Mouse (Mus musculus): ENCODE results near the gene Nr2e3.
"Not testable (repeated sequence)": the region's sequence is repeated elsewhere in the genome, so short reads cannot be mapped to it uniquely, and the experiment has no call there.

Nr2e3 gene

DNA sequence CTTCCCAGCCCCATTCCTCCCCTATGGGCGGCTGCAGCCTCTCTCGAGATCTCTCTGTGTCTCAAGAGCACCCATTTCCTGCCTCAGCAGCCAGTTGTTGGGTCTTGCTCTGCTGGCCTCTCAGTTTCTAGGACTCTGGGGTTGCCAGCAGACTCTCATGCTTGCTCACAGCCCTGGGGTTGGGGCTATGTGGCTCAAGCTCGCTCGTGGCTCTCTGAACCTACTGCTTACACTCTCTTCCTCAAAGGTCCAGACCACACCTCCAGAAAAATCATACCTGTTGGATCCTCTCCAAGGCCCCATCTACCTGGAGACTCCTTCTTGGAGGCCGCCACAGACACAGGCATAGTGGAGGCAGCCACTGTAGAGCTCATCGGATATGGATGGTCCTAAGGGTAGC lies 10.9 kb downstream of the Nr2e3 start:
- no peak for DNase-seq

DNA sequence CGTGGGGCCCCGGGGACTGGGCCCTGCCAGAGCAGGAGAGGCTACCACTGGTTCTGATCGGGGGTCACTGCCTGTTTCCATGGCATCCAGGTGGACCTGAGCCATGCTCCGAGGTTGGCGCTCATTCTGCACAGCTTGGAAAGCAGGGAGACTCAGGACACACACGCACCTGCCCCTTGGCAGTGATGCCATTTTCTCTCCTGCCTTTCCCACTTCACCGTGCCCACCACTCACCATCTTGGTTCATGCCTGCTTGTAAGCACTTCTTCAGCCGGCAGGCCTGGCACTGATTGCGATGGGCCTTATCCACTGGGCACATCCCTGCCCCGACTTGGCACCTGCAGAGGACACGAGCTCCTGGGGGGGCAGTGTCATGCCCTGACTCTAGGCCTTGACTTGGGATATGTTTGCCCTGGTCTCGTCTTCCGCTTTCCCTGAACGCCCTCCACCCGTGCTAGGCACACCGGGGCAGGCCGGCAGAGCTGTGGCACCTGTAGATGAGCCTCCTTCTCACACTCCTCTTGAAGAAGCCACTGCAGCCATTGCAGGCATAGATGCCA lies 11.7 kb downstream of the Nr2e3 start:
- no peak for DNase-seq

DNA sequence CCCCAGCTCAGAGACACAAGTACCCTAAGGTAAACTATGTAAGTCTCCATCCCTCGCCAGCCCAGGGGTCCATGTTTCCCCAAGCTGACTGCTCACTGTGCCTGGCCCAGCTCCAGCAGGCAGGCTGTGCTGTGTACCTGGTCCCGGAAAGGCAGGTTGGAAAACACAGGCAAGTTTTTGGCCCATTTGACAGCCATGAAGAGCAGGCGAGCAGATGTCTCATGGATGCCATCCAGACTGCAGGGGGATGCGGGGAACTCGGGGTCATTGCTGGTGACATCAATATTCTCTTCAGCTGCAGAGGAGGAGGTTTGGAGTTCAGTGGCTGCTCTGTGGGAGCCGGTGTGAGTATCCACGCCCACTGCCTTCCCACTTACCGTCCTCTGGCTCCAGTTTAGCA lies 12.2 kb downstream of the Nr2e3 start:
- DNase-seq = no peak

DNA sequence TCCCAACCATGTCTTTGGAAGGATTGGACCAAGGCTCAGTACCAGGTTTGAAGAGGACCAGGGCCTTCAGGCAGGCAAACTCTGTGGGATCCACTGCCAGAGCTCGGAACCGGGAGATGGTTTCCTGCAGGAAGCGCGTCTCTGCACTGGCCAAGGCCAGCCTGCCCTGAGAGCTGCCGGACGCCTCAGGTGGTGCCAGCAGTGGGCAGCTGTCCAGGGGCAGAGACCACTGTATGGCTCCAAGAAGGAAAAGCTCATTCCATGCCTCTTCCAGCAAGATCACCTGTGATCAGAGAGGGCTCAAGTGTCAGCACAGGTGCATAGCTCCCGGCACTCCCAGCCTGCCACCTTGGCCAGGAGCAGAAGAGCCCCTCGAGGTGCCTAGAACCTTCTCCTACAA lies 13.2 kb downstream of the Nr2e3 start:
- DNase-seq = no peak

DNA sequence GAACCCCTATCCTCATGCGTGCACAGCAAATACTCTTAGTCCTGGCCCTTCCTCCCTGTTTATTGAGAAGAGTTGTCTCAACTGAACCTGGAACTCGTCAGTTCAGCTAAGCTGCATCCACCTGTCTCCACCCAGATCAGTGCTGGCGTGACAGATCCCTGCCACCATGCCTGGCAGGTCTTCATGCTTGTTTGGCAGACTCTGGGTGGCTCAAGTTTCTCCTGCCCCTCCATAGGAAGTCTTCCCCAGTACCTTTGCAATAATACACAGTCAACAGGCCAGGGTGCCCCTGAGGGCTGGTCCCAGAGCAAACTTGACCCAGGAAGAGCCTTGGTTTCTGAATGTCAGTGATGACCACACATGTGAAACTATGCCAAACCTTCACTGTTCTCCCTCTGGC lies 15.2 kb downstream of the Nr2e3 start:
- DNase-seq = no peak

DNA sequence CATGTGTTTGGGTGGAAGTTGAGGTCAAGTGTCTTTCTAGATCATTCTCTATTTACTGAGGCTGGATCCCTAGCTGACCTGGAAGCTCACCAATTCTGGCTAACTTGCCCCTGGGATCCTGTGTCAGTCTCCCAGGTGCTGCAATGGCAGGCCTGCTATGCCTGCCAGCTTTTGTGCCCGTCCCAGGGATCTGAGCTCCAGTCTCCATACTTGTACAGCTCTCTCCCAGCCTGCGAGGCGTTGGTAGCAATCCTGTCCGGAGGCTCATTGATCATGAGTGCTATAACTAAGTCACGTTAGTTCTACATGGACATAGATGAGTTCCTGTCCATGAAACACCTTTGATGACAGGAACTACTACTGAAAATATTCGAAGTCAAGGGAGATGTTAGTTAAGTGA lies 16.6 kb downstream of the Nr2e3 start:
- no peak for DNase-seq

DNA sequence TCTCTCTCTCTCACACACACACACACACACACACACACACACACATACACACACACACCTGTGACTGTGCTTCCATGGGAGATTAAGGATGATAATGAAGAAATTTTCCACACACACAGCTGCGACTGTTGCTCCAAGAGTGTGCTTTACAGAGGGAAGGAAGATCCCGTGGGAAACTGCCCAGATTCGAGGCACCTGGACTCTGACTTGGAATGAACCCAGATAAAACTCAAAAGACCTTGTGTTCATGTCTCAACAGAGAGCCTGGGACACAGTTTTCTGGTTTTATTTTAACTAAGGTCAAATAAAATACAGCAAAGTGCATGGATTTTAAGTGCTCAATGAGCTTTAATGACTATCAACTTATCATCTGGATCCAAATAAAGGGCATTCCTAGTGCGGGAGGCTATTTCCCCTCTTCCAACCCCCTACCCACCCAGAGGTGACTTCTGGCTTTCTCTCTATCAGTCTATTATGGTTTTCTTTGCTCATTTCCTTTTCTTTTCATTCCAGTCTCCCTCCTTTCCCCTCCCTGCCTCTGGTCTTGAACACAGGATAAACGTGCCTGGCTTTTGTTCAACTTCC lies 17.9 kb downstream of the Nr2e3 start:
- DNase-seq = no peak

DNA sequence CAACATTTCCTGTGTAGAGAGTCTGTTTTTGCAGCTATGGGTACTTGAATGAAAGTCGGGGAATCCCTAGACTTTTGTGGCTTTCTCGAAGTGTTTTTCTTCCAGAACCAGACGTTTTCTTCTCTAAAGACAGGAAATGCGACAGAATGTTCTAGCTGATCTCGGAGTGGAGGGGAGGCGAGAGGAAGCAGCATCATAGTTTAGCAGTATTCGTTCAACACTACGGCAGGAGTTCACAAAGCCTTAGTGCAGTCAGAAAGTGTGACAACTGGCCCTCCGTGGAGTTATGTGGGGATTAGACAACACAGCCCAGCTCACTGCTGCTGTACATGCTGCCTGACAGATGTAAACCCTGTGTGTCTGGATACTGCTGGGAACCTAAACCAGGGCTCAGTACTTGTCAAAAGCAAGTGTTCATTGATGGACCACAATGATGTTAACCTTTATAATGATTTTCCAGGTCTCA lies 18.5 kb downstream of the Nr2e3 start:
- no peak for DNase-seq

DNA sequence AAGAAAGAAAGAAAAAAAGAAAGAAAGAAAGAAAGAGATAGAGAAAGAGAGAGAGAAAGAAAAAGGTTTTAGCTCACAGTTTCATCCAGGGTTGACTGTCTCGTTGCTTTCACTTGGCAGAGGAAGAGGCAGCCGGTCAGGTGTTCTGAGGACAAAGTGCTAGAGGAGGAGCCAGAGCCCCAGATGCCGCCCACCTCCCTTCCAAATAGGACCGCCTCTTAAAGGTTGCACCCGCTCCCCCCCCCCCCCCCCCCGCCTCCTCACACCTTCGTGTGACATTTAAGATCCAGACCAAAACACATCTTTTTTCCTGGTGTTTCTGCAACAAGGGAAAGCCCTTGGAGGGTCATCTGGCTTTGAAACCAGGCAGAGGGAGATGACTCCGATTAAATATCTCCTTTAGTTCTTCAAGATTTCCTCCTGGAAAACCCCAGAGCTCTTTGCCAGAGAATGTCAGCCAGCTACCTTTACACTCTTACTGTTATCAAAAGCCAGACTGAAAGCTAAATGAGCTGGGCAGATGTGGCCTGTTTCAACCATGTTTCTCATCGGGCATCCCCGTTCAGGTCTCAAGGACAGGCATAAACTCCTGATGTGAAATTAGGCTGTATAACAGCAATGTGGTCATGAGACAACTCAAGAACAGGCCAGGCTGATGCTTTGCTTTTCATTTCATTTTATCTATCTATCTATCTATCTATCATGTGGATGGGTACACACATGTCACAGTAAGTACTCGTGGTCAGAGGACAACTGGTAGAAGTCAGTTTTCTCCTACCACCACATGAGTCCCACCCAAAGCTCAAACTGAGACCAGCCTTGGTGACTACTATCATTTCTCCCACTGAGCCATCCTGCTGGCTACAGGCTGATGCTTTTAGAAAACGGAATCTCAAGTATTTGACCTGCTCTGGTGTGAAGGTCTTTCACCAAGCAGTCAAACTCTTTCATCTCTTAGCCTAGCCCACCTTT lies 19.3 kb downstream of the Nr2e3 start:
- DNase-seq = no peak

DNA sequence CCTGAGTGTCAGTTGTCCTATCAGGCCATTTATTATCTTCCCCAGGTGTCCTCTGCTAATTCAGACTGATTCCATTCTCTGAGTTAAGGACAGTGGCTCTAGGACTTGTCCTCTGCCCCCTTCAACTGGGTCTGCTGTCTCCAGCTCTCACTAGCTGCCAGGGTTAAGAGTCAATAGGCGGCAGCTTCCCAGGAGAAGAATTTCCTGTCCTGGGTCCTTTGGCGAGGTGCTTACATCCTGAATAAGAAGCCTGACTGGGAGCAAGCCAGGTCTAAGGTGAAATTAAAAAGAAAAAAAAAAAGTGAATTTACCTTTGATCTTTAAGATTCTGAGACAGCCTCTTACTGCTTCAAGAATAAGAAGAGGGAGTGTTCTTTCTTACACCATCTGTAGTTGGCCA lies 20.8 kb downstream of the Nr2e3 start:
- DNase-seq = no peak

DNA sequence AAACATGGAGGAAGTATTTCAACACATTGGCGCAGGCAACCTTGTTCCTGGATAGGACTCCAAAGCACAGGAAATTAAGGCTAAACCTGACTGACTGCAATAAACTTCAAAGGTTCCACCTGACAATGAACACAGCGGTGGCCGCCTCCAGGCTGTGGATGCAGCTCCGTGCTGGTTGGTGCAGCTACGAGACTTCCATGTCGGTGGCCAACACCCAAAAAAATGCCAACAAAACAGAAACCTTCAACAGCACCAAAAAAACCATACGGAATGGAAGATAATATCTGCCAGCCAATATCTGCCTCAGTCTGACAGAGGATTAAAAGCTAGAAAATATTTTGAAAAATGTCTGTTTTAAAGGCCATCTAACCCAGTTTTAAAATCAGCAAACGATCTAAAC lies 21.9 kb downstream of the Nr2e3 start:
- DNase-seq = no peak

DNA sequence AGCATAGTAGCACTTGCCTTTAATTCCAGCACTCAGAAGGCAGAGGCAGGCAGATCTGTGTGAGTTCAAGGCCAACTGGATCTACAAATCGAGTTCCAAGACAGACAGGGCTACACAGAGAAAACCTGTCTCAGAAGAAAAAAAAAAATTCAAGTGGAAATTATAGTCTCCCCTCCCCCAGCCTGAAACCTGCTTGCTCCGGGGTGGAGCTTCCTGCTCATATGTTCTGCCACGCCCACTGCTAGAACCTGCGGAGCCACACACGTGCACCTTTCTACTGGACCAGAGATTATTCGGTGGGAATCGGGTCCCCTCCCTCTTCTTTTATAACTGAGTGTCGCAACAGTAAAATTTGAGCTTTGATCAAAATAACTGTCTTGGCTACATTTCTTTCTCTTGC lies 24.6 kb downstream of the Nr2e3 start:
- not testable (repeated sequence) for DNase-seq

DNA sequence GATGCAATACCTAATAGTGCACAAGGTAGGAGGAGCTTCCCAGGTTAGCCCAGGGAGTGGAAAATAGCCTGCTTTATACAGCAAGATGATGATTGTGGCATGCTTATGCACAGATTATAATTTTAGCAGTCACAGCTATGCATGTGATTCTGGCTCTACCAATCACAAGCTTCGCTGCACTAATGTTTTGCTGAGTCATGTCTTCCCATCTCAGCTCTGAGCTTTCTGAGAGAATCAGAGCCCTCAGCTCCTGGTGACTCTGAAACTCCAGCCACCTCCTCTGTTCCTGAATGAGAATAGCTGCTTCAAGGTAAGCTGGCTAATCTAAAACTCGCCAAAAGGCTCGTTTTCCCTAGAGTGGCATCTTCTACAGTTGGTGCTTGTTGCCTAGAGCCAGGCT lies 30.2 kb downstream of the Nr2e3 start:
- DNase-seq = no peak

DNA sequence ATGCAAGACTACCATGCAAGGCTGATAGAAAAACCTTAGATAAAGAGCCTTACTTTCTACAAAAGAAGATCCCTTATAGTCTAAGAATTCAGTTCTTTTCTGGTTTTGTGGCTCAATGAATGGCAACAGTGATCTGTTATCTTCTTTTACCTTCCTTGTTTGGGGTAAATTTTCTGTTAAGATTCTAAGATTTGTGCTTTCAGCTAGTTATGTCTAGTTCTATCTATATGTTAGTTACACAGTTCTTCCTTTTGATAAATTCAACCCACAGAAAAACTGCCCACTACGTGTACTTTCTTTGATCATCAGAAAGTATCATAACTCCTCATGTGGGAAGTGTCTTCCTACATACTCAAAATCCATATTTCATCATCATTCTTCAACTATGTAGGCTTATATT lies 45.7 kb downstream of the Nr2e3 start:
- no peak for DNase-seq

DNA sequence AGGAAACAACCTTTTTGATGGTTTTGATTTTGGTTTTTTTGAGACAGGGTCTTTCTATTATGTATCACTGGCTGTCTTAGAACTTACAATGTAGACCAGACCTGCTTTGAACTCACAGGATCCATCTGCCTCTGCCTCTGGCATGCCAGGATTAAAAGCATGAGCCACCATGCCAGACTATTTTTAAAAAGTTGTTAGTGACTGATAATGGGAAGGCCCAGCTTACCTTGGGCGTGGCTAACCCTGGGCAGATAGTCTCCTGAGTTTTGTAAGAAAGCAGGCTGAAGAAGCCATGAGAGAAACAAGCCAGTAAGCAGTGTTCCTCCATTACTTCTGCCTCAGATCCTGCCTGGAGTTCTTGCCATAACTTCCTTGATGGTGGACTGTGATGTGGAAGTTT lies 57.1 kb downstream of the Nr2e3 start:
- no peak for DNase-seq
